Mouse (Mus musculus) C2C12 (cell line): Measurements from ENCODE around the gene Isg20. TPM values are rescaled to one million over a fixed set of nuclear protein-coding genes. Genes with fewer than 3 reads are reported as not detected.

Source experiments
- H3K27me3 ChIP-seq: one replicate; pipeline ENCODE4 v1.6.1; 2011; ENCODE audit not compliant: control insufficient read depth, insufficient read depth, insufficient read length
- H3K36me3 ChIP-seq: one replicate; pipeline ENCODE4 v1.6.1; 2011; ENCODE audit not compliant: control insufficient read depth, insufficient read depth
- H3K4me3 ChIP-seq: one replicate; pipeline ENCODE4 v1.5.1; 2011; ENCODE audit warnings: mild to moderate bottlenecking, control low read depth; ENCODE audit not compliant: poor library complexity, insufficient read depth, severe bottlenecking
- H3K79me2 ChIP-seq: one replicate; pipeline ENCODE4 v1.6.1; 2011; ENCODE audit not compliant: control insufficient read depth, insufficient read depth
- H3K79me3 ChIP-seq: one replicate; pipeline ENCODE4 v1.6.1; 2011; ENCODE audit warnings: low read depth, control low read depth
- H3ac ChIP-seq: one replicate; pipeline ENCODE3; 2011; ENCODE audit warnings: low read depth; ENCODE audit not compliant: control insufficient read depth, insufficient read length
- CEBPB ChIP-seq: IDR thresholded peaks from one replicate; pipeline ENCODE4 v1.6.1; 2011; ENCODE audit warnings: low read depth, mild to moderate bottlenecking, control low read depth, moderate library complexity
- CTCF ChIP-seq: IDR thresholded peaks from one replicate; pipeline ENCODE4 v1.5.1; 2011; ENCODE audit not compliant: control insufficient read depth, insufficient read depth, insufficient read length
- FOSL1 ChIP-seq: IDR thresholded peaks from one replicate; pipeline ENCODE4 v1.8.0; 2011; ENCODE audit warnings: mild to moderate bottlenecking, low read length; ENCODE audit not compliant: poor library complexity, insufficient read depth, severe bottlenecking
- MAX ChIP-seq: IDR thresholded peaks from one replicate; pipeline ENCODE4 v1.6.1; 2011; ENCODE audit warnings: mild to moderate bottlenecking, control low read depth
- MYOD1 ChIP-seq: IDR thresholded peaks from one replicate; pipeline ENCODE4 v1.6.1; 2011; ENCODE audit warnings: low read depth; ENCODE audit not compliant: control insufficient read depth, insufficient read length
- MYOG ChIP-seq: IDR thresholded peaks from one replicate; pipeline ENCODE4 v1.6.1; 2011; ENCODE audit not compliant: control insufficient read depth, insufficient read length; ENCODE audit errors: extremely low read depth
- USF1 ChIP-seq: IDR thresholded peaks from one replicate; pipeline ENCODE4 v1.6.1; 2011; ENCODE audit warnings: low read depth, mild to moderate bottlenecking, control low read depth, moderate library complexity
- polyA plus RNA-seq: library from polyadenylated mRNA; unstranded; fragments of >200 nt; fragmentation: generic; extraction: Trizol; gene quantifications from one replicate; pipeline ENCODE4 v1.2.1, GENCODE M21; 2012; ENCODE audit warnings: missing spikeins

The Isg20 gene
- polyA plus RNA-seq, 1 experiment: 5.3 TPM

GRCm38 (mm10) chr7:78914896-78915510 is 1.8 kb downstream of the Isg20 start:
- TF ChIP-seq MAX (no peak), MYOG (no peak), USF1 (no peak), FOSL1 (no peak), CEBPB (no peak)
- H3K4me3 ChIP-seq: no peak overlapping the region
- H3K79me2 ChIP-seq: no peaks in the 10 kb centered on the region
- H3ac ChIP-seq: no peak overlapping the region
- H3K36me3 ChIP-seq: peaks cover 4% of the 10 kb centered on the region
- H3K79me3 ChIP-seq: no peaks in the 10 kb centered on the region
- H3K27me3 ChIP-seq: no peaks in the 10 kb centered on the region

- peaks cover 5% of the 10 kb centered on the region for H3K27me3 ChIP-seq
- no peaks in the 10 kb centered on the region for H3K36me3 ChIP-seq
- no peak for TF ChIP-seq CEBPB
- no peak for TF ChIP-seq MYOD1
- no peak for TF ChIP-seq CTCF
- no peak for TF ChIP-seq USF1
- TF ChIP-seq MAX: no peak
- TF ChIP-seq MYOG: no peak
- TF ChIP-seq FOSL1: no peak
Observed at GRCm38 (mm10) chr7:78918686-78919085, 5.5 kb downstream of the Isg20 start.

GRCm38 (mm10) chr7:78922506-78922905 is 9.3 kb downstream of the Isg20 start:
- Histone ChIP-seq H3K79me3 (no peaks in the 10 kb centered on the region), H3K27me3 (peaks cover 5% of the 10 kb centered on the region), H3K79me2 (no peaks in the 10 kb centered on the region), H3K36me3 (no peaks in the 10 kb centered on the region), H3ac (no peak overlapping the region), H3K4me3 (no peak overlapping the region)
- no peak for TF ChIP-seq FOSL1
- TF ChIP-seq MYOG: no peak
- no peak for TF ChIP-seq CTCF
- no peak for TF ChIP-seq MYOD1
- TF ChIP-seq CEBPB: no peak

More at GRCm38 (mm10) chr7:78918686-78919085, 5.5 kb downstream of the Isg20 start:
- Histone ChIP-seq H3ac (no peak overlapping the region), H3K79me3 (no peaks in the 10 kb centered on the region), H3K4me3 (no peak overlapping the region), H3K79me2 (no peaks in the 10 kb centered on the region)

GRCm38 (mm10) chr7:78924300-78924699 is 11.1 kb downstream of the Isg20 start:
- Histone ChIP-seq H3K27me3 (peaks cover 5% of the 10 kb centered on the region), H3ac (no peak overlapping the region), H3K36me3 (no peaks in the 10 kb centered on the region), H3K79me3 (no peaks in the 10 kb centered on the region), H3K4me3 (no peak overlapping the region), H3K79me2 (no peaks in the 10 kb centered on the region)
- TF ChIP-seq CTCF (peak; percentile 39), USF1 (no peak)

GRCm38 (mm10) chr7:78924796-78925195 is 11.6 kb downstream of the Isg20 start:
- H3ac ChIP-seq: no peak overlapping the region
- no peak for TF ChIP-seq MAX
- peak; percentile 53 for TF ChIP-seq MYOD1

GRCm38 (mm10) chr7:78925680-78926079 is 12.5 kb downstream of the Isg20 start:
- H3ac ChIP-seq: no peak overlapping the region
- no peak overlapping the region for H3K4me3 ChIP-seq
- H3K79me3 ChIP-seq: no peaks in the 10 kb centered on the region
- H3K36me3 ChIP-seq: no peaks in the 10 kb centered on the region
- no peak for TF ChIP-seq FOSL1
- TF ChIP-seq MYOD1: no peak
- no peak for TF ChIP-seq MAX
- no peak for TF ChIP-seq USF1
- TF ChIP-seq CTCF: no peak
- TF ChIP-seq MYOG: no peak
- no peak for TF ChIP-seq CEBPB
- H3K79me2 ChIP-seq: no peaks in the 10 kb centered on the region
- H3K27me3 ChIP-seq: peaks cover 5% of the 10 kb centered on the region

More at GRCm38 (mm10) chr7:78924796-78925195, 11.6 kb downstream of the Isg20 start:
- Histone ChIP-seq H3K4me3 (no peak overlapping the region), H3K79me3 (no peaks in the 10 kb centered on the region), H3K27me3 (peaks cover 5% of the 10 kb centered on the region), H3K36me3 (no peaks in the 10 kb centered on the region), H3K79me2 (no peaks in the 10 kb centered on the region)
